Mouse (Mus musculus) myocyte (in vitro differentiated cells): ENCODE results near the gene Fam161a.

Source experiments
- CEBPB ChIP-seq: IDR thresholded peaks from 2 replicates; pipeline ENCODE4 v1.6.1; 2011; ENCODE audit warnings: mild to moderate bottlenecking, moderate library complexity; ENCODE audit not compliant: poor library complexity, insufficient read depth, severe bottlenecking
- MAX ChIP-seq: IDR thresholded peaks from one replicate; pipeline ENCODE4 v1.6.1; 2011; ENCODE audit warnings: low read depth, mild to moderate bottlenecking, control low read depth
- POLR2A ChIP-seq: IDR thresholded peaks from one replicate; pipeline ENCODE4 v1.6.1; 2011; ENCODE audit warnings: low read depth, mild to moderate bottlenecking, control low read depth, moderate library complexity; ENCODE audit not compliant: insufficient read length
- TCF12 ChIP-seq: IDR thresholded peaks from one replicate; pipeline ENCODE4 v1.6.1; 2011; ENCODE audit warnings: mild to moderate bottlenecking, control low read depth; ENCODE audit not compliant: poor library complexity, insufficient read depth, severe bottlenecking

DNA sequence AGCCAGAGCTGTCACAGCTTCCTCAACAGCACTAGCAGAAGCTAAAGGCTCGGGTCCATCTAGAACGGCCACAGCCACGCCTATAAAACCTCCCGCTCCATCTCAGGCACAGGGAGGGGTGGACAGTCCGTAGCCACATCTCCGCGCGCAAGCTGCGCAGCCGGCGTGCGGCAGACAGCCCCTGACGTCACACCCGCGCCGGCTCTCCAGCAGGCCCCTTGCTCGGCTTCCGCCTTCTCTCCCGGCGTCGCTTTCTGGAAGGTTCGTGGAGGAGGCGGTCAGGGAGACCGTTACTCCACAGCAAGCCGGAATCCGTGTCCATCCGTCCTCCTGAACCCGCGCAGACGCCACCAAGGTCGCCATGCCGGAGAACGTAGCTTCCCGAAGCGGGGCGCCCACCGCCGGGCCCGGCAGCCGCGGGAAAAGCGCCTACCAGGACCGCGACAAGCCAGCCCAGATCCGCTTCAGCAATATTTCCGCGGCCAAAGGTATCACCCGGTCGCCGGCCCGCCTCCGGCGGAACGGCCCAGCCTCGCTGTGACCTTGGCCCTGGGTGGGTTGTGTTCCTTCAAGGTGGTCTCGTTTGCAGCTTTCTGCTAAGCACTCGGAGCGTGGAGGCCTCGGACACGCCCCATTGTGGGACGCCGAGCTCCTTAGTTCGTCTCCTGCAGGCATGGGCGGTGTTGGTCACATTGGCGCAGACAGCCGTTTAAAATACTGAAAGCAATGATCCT is 16.8 kb upstream of the Fam161a start, which contains the start of gene Cct4:
- peak; percentile 79 for TF ChIP-seq MAX
- peak; percentile 83 for TF ChIP-seq POLR2A
- no peak for TF ChIP-seq TCF12
- no peak for TF ChIP-seq CEBPB
